In the genomic region with DNA sequence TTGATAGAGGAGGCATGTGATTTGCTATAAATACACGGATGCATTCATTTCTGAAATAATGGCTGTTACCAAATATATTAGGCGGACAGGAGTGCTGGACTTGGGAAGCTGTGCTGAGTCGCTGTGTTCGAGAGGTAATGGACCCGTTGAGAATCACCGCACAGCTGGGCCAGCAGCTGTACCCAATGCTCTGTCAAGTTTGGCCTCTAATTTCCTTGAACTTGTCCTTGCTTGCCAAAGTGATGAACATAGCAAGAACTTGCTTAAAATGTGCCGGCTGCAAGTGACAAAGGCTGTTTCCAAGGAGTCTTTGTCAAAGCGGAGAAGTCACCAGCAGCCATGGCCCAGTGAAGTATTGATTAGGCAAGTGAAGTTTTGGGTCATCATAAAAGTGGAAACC, we compare ENCODE assay signal across 15 mouse cellular contexts.
DNase-seq lines count a peak whose midpoint lies in the region; ATAC-seq and TF ChIP-seq lines count a peak whose summit lies in the region.
"Had no signal": no experiment of that assay in that cellular context is flagged by ENCODE, and none has a peak within 500 bp of the region (broad histone marks: within the 10 kb centered on the region; RNA-seq: fewer than 3 reads in every experiment).

No protein-coding gene starts in this region.

- H3K4me3 ChIP-seq in forebrain, postnatal 0 days (ENCODE audit: low read depth, low read length), result no peak overlapping the region
- no peak overlapping the region for H3K4me3 ChIP-seq in forebrain, embryonic 13.5 days
- peak overlapping the region; percentile 17; the same call in 1 of the 2 replicates for H3K4me3 ChIP-seq in kidney, embryonic 16.5 days (ENCODE audit: low read length)
- no peak overlapping the region for H3K4me3 ChIP-seq in neural tube, embryonic 11.5 days (ENCODE audit: low read depth, low read length)
- H3K4me3 ChIP-seq in stomach, embryonic 15.5 days (replicated peaks), result no peak overlapping the region
- H3K4me3 ChIP-seq: erythroblast, embryonic 14.5 days; hindbrain, embryonic 12.5 days; limb, embryonic 15.5 days; midbrain, embryonic 15.5 days had no signal

- 0 out of 2 replicates have a peak, but pooled peaks cover 4% of the 10 kb centered on the region for H3K4me1 ChIP-seq in forebrain, postnatal 0 days (ENCODE audit: insufficient read depth)
- H3K4me1 ChIP-seq in forebrain, embryonic 13.5 days, result peaks cover 28% of the 10 kb centered on the region
- H3K4me1 ChIP-seq in kidney, embryonic 16.5 days (ENCODE audit: insufficient read depth, low read length), result peaks cover 36% of the 10 kb centered on the region
- H3K4me1 ChIP-seq in neural tube, embryonic 11.5 days (ENCODE audit: control insufficient read depth, insufficient read depth, low read length), result peaks cover 13% of the 10 kb centered on the region
- H3K4me1 ChIP-seq in stomach, embryonic 15.5 days, result peaks cover 17% of the 10 kb centered on the region; the same call in 1 of the 2 replicates

- DNase-seq in forebrain, postnatal 0 days, result no peak
- DNase-seq in kidney, adult 8-10 months, result no peak
- DNase-seq in neural tube, embryonic 11.5 days (ENCODE audit: low spot score), result no peak
- no peak for DNase-seq in neural tube, embryonic 10.5 days (ENCODE audit: extremely low spot score, low spot score)
- no peak for DNase-seq in urinary bladder, postnatal 36 days (ENCODE audit: low spot score in 2 of 2)
- DNase-seq: cerebellum, adult 2 months; gastrocnemius, postnatal 36 days; right cerebral cortex, postnatal 14 days had no signal

- TF ChIP-seq CTCF in forebrain, postnatal 0 days (IDR thresholded peaks at IDR 0.05; ENCODE audit: low read depth), result no peak

- H3K27ac ChIP-seq in forebrain, postnatal 0 days (ENCODE audit: low read depth, low read length), result peak overlapping the region; percentile 11; the same call in 1 of the 2 replicates
- no peak overlapping the region for H3K27ac ChIP-seq in forebrain, embryonic 13.5 days
- peak overlapping the region; percentile 83 for H3K27ac ChIP-seq in kidney, embryonic 16.5 days (ENCODE audit: low read length)
- peak overlapping the region; percentile 66; the same call in 1 of the 2 replicates for H3K27ac ChIP-seq in neural tube, embryonic 11.5 days (ENCODE audit: low read depth, low read length)
- peak overlapping the region; percentile 55; the same call in 1 of the 2 replicates for H3K27ac ChIP-seq in stomach, embryonic 15.5 days
- H3K27ac ChIP-seq: limb, embryonic 15.5 days had no signal

- no peak overlapping the region for H3K4me2 ChIP-seq in forebrain, postnatal 0 days (ENCODE audit: low read depth)
- H3K4me2 ChIP-seq in forebrain, embryonic 13.5 days, result no peak overlapping the region
- peak overlapping the region; percentile 46 for H3K4me2 ChIP-seq in kidney, embryonic 16.5 days (replicated peaks; ENCODE audit: low read depth, low read length)
- H3K4me2 ChIP-seq in neural tube, embryonic 11.5 days (ENCODE audit: low read depth), result no peak overlapping the region
- no peak overlapping the region for H3K4me2 ChIP-seq in stomach, embryonic 15.5 days
- H3K4me2 ChIP-seq: limb, embryonic 15.5 days had no signal

- 73% methylated on average over 8 of the region's 8 CpGs for WGBS in forebrain, postnatal 0 days
- WGBS in forebrain, embryonic 13.5 days, result 88% methylated on average over 8 of the region's 8 CpGs
- 62% methylated on average over 8 of the region's 8 CpGs for WGBS in kidney, embryonic 16.5 days
- WGBS in neural tube, embryonic 11.5 days, result 85% methylated on average over 8 of the region's 8 CpGs
- WGBS in stomach, embryonic 15.5 days, result 71% methylated on average over 8 of the region's 8 CpGs

- H3K9me3 ChIP-seq in forebrain, postnatal 0 days (ENCODE audit: low read length), result no peaks in the 10 kb centered on the region
- H3K9me3 ChIP-seq in forebrain, embryonic 13.5 days (replicated peaks), result no peaks in the 10 kb centered on the region
- H3K9me3 ChIP-seq in kidney, embryonic 16.5 days (ENCODE audit: low read length), result no peaks in the 10 kb centered on the region
- H3K9me3 ChIP-seq in neural tube, embryonic 11.5 days (ENCODE audit: control insufficient read depth, low read length), result no peaks in the 10 kb centered on the region
- no peaks in the 10 kb centered on the region for H3K9me3 ChIP-seq in stomach, embryonic 15.5 days
- H3K9me3 ChIP-seq: hindbrain, embryonic 12.5 days; limb, embryonic 15.5 days; midbrain, embryonic 15.5 days had no signal

- no peak for ATAC-seq in forebrain, postnatal 0 days
- ATAC-seq in forebrain, embryonic 13.5 days, result no peak
- no peak for ATAC-seq in kidney, embryonic 16.5 days (ENCODE audit: low FRiP score, low TSS enrichment)
- ATAC-seq in neural tube, embryonic 11.5 days (ENCODE audit: insufficient read depth, low FRiP score, low TSS enrichment), result no peak
- no peak for ATAC-seq in stomach, embryonic 15.5 days (ENCODE audit: insufficient read depth, low FRiP score, low read depth)
- ATAC-seq: midbrain, embryonic 15.5 days had no signal

- no peaks in the 10 kb centered on the region for H3K36me3 ChIP-seq in forebrain, postnatal 0 days (ENCODE audit: insufficient read depth)
- H3K36me3 ChIP-seq in forebrain, embryonic 13.5 days (ENCODE audit: poor library complexity, severe bottlenecking), result no peaks in the 10 kb centered on the region
- no peaks in the 10 kb centered on the region for H3K36me3 ChIP-seq in kidney, embryonic 16.5 days (ENCODE audit: insufficient read depth, low read length)
- no peaks in the 10 kb centered on the region for H3K36me3 ChIP-seq in neural tube, embryonic 11.5 days (ENCODE audit: control insufficient read depth, insufficient read depth, low read length)
- H3K36me3 ChIP-seq in stomach, embryonic 15.5 days, result no peaks in the 10 kb centered on the region
- H3K36me3 ChIP-seq: hindbrain, embryonic 12.5 days; limb, embryonic 15.5 days; midbrain, embryonic 15.5 days had no signal

- no peaks in the 10 kb centered on the region for H3K27me3 ChIP-seq in forebrain, postnatal 0 days (ENCODE audit: insufficient read depth, low read length)
- H3K27me3 ChIP-seq in forebrain, embryonic 13.5 days, result no peaks in the 10 kb centered on the region
- no peaks in the 10 kb centered on the region for H3K27me3 ChIP-seq in kidney, embryonic 16.5 days (ENCODE audit: insufficient read depth, low read length)
- no peaks in the 10 kb centered on the region for H3K27me3 ChIP-seq in neural tube, embryonic 11.5 days (ENCODE audit: control insufficient read depth, insufficient read depth, low read length)
- H3K27me3 ChIP-seq in stomach, embryonic 15.5 days (replicated peaks), result no peaks in the 10 kb centered on the region
- H3K27me3 ChIP-seq: limb, embryonic 15.5 days; midbrain, embryonic 15.5 days had no signal

- H3K9ac ChIP-seq in forebrain, postnatal 0 days, result no peak overlapping the region
- H3K9ac ChIP-seq in forebrain, embryonic 13.5 days, result no peak overlapping the region
- H3K9ac ChIP-seq in kidney, embryonic 16.5 days (replicated peaks; ENCODE audit: low read length), result no peak overlapping the region
- no peak overlapping the region for H3K9ac ChIP-seq in neural tube, embryonic 11.5 days (ENCODE audit: low read length)
- no peak overlapping the region for H3K9ac ChIP-seq in stomach, embryonic 15.5 days
- H3K9ac ChIP-seq: hindbrain, embryonic 12.5 days; limb, embryonic 15.5 days; midbrain, embryonic 15.5 days had no signal
